16 mouse cellular contexts compared by ENCODE assay signal in the genomic region with DNA sequence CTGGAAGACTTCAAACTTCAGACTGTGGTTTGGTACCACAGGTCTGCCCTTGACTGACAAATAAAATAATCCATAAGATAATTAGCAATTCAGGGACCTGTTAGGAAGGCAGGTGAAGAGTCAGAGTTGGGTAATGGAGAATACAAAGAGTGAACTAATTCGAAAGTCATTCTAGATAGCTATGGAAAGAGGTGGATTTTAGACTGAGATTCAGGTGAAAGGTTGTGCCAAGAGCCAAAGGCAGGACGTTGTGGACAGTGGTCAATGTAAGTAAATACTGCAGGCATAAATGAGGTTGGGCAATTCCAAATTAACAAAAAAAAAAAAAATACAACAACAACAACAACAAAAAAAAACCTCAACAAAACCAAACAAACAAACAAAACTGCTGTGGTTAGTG.
"Had no signal": no experiment of that assay in that cellular context is flagged by ENCODE, and none has a peak within 500 bp of the region (broad histone marks: within the 10 kb centered on the region; RNA-seq: fewer than 3 reads in every experiment).

No protein-coding gene starts in this region.

- H3K36me3 ChIP-seq: neural tube, embryonic 13.5 days; neural tube, embryonic 15.5 days; stomach, embryonic 15.5 days had no signal

- DNase-seq: retina, postnatal 1 day; right cerebral cortex, adult 18-20 months; right cerebral cortex, postnatal 14 days; right cerebral cortex, postnatal 25 days; right cerebral cortex, postnatal 4 days; spleen, adult 18-20 months; thymus, adult 18-20 months; thymus, adult 2 months; thymus, postnatal 14 days; thymus, postnatal 25 days; thymus, postnatal 36 days; thymus, postnatal 4 days had no signal

- H3K4me3 ChIP-seq: neural tube, embryonic 13.5 days; neural tube, embryonic 15.5 days; stomach, embryonic 15.5 days had no signal

- H3K9me3 ChIP-seq: neural tube, embryonic 13.5 days; neural tube, embryonic 15.5 days; stomach, embryonic 15.5 days had no signal

- H3K4me1 ChIP-seq: neural tube, embryonic 13.5 days; neural tube, embryonic 15.5 days; stomach, embryonic 15.5 days had no signal

- H3K4me2 ChIP-seq: neural tube, embryonic 13.5 days; neural tube, embryonic 15.5 days; stomach, embryonic 15.5 days had no signal

- H3K27me3 ChIP-seq: neural tube, embryonic 13.5 days; neural tube, embryonic 15.5 days; stomach, embryonic 15.5 days had no signal

- H3K9ac ChIP-seq: neural tube, embryonic 13.5 days; neural tube, embryonic 15.5 days; stomach, embryonic 15.5 days had no signal

- H3K27ac ChIP-seq: neural tube, embryonic 13.5 days; neural tube, embryonic 15.5 days; stomach, embryonic 15.5 days; stomach, postnatal 0 days had no signal
